Mouse (Mus musculus) G1E (cell line): ENCODE data around the gene Csf2rb2. TPM values are rescaled to one million over a fixed set of nuclear protein-coding genes. Genes with fewer than 3 reads are reported as not detected.
A peak's percentile ranks its signal among the peaks of the same experiment; 100 is the strongest.

Source experiments
- ATAC-seq: 2 replicates; pipeline ENCODE4 v1.8.0; 2016; ENCODE audit warnings: mild to moderate bottlenecking; ENCODE audit not compliant: insufficient number of reproducible peaks, poor library complexity, low FRiP score, severe bottlenecking; ENCODE audit errors: extremely low read depth
- DNase-seq: peaks from one replicate; pipeline ENCODE4 v3.0.0; 2012; ENCODE audit warnings: low spot score
- H3K27me3 ChIP-seq: 2 replicates; pipeline ENCODE4 v1.6.1; 2012; ENCODE audit warnings: mild to moderate bottlenecking, low read length, inconsistent platforms; ENCODE audit not compliant: insufficient read depth
- H3K36me3 ChIP-seq: replicated peaks from 2 replicates; pipeline ENCODE3; 2012; ENCODE audit warnings: mild to moderate bottlenecking, inconsistent platforms
- H3K4me1 ChIP-seq: 2 replicates; pipeline ENCODE4 v1.6.1; 2012; ENCODE audit warnings: low read depth, low read length, inconsistent platforms, mixed read lengths; ENCODE audit not compliant: insufficient read depth
- H3K4me3 ChIP-seq: 2 replicates; pipeline ENCODE4 v1.5.1; 2012; ENCODE audit warnings: low read depth, mild to moderate bottlenecking, inconsistent platforms, low read length, moderate library complexity, mixed read lengths
- H3K9me3 ChIP-seq: replicated peaks from 2 replicates; pipeline ENCODE4 v1.6.1; 2012; ENCODE audit warnings: inconsistent platforms
- CTCF ChIP-seq: IDR thresholded peaks from 2 replicates; pipeline ENCODE4 v1.5.1; 2012; ENCODE audit warnings: low read depth, low read length, inconsistent platforms, mixed read lengths
- GATA1 ChIP-seq: IDR thresholded peaks from 2 replicates; pipeline ENCODE4 v1.6.1; 2012; ENCODE audit warnings: borderline replicate concordance, low read length, inconsistent platforms, mixed read lengths
- GATA2 ChIP-seq: IDR thresholded peaks from 2 replicates; pipeline ENCODE4 v1.6.1; 2012; ENCODE audit warnings: low read depth, low read length, inconsistent platforms, borderline replicate concordance
- POLR2AphosphoS5 ChIP-seq: IDR thresholded peaks from 2 replicates; pipeline ENCODE4 v1.6.1; 2012; ENCODE audit warnings: low read depth, low read length, inconsistent platforms; ENCODE audit not compliant: insufficient replicate concordance
- TAL1 ChIP-seq: conservative IDR thresholded peaks from 2 replicates; pipeline ENCODE4 v1.6.1; 2012; ENCODE audit warnings: low read depth, low read length, inconsistent platforms, mixed read lengths
- polyA plus RNA-seq: library from polyadenylated mRNA; stranded (reverse); fragments of >175 nt; gene quantifications from 2 replicates; pipeline ENCODE4 v1.2.3, GENCODE M21; 2012
- total RNA-seq, 2 experiments: library from RNA; stranded (forward) in 1 of 2; stranded (reverse) in 1 of 2; fragments of 200-1000 nt in 1 of 2; fragments of >200 nt in 1 of 2; fragmentation: Nextera tagmentation in 1 of 2; gene quantifications; 2 replicates each; pipeline ENCODE4 v1.2.3; 2014 to 2017

Csf2rb2 gene
- total and polyA plus RNA-seq, 3 experiments: 15.4 to 46.8 (median 41.9) TPM

- TF ChIP-seq CTCF: no peak
- TF ChIP-seq GATA2: no peak
- TF ChIP-seq TAL1: no peak
- no peak for TF ChIP-seq POLR2AphosphoS5
- TF ChIP-seq GATA1: no peak
- no peak overlapping the region for H3K4me3 ChIP-seq
- ATAC-seq (no peak), DNase-seq (no peak)
- peaks cover 57% of the 10 kb centered on the region for H3K27me3 ChIP-seq
- peaks cover 6% of the 10 kb centered on the region for H3K4me1 ChIP-seq
- H3K36me3 ChIP-seq: no peaks in the 10 kb centered on the region
- no peaks in the 10 kb centered on the region for H3K9me3 ChIP-seq
Measured at GRCm38 (mm10) chr15:78239956-78240617, 65.4 kb downstream of the Csf2rb2 start.

- TF ChIP-seq POLR2AphosphoS5 (no peak), CTCF (peak; percentile 73), GATA1 (no peak)
- ATAC-seq (no peak), DNase-seq (peak; percentile 35)
- H3K36me3 ChIP-seq: no peaks in the 10 kb centered on the region
- peaks cover under 1% of the 10 kb centered on the region for H3K4me1 ChIP-seq
- no peak overlapping the region for H3K4me3 ChIP-seq
- H3K9me3 ChIP-seq: no peaks in the 10 kb centered on the region
- peaks cover 53% of the 10 kb centered on the region for H3K27me3 ChIP-seq
Measured at GRCm38 (mm10) chr15:78239453-78239852, 66.1 kb downstream of the Csf2rb2 start.

- H3K36me3 ChIP-seq: no peaks in the 10 kb centered on the region
- no peak for TF ChIP-seq GATA1
- TF ChIP-seq CTCF: no peak
- TF ChIP-seq GATA2: no peak
- TF ChIP-seq POLR2AphosphoS5: no peak
- TF ChIP-seq TAL1: no peak
- no peak overlapping the region for H3K4me3 ChIP-seq
- H3K4me1 ChIP-seq: no peaks in the 10 kb centered on the region; the same call in 1 of the 2 replicates
- H3K9me3 ChIP-seq: peaks cover 5% of the 10 kb centered on the region
- DNase-seq (no peak), ATAC-seq (no peak)
- peaks cover 19% of the 10 kb centered on the region for H3K27me3 ChIP-seq
Measured at GRCm38 (mm10) chr15:78234823-78235509, 70.6 kb downstream of the Csf2rb2 start.

Other genes starting within 250 kb of the Csf2rb2 start
- gene Cacng2, start 185.7 kb downstream of the Csf2rb2 start, total RNA-seq (2014; fragmentation: Nextera tagmentation): not detected in 2 replicates
- gene Cacng2, start 185.7 kb downstream of the Csf2rb2 start, total RNA-seq (2017): under 0.01 and 0.05 TPM in 2 replicates
- not detected in 2 replicates for gene Cacng2, start 185.7 kb downstream of the Csf2rb2 start, polyA plus RNA-seq
- 15.4 and 16.7 TPM in 2 replicates for gene Ift27, start 131.6 kb downstream of the Csf2rb2 start, total RNA-seq (2014; fragmentation: Nextera tagmentation)
- 15.7 and 17.8 TPM in 2 replicates for gene Ift27, start 131.6 kb downstream of the Csf2rb2 start, total RNA-seq (2017)
- gene Ift27, start 131.6 kb downstream of the Csf2rb2 start, polyA plus RNA-seq: 97.5 and 143 TPM in 2 replicates
- gene Pvalb, start 99.3 kb downstream of the Csf2rb2 start, total RNA-seq (2014; fragmentation: Nextera tagmentation): not detected in 2 replicates
- gene Pvalb, start 99.3 kb downstream of the Csf2rb2 start, total RNA-seq (2017): not detected in 2 replicates
- not detected in 2 replicates for gene Pvalb, start 99.3 kb downstream of the Csf2rb2 start, polyA plus RNA-seq
- 16.1 and 19.0 TPM in 2 replicates for gene Ncf4, start 60.9 kb downstream of the Csf2rb2 start, total RNA-seq (2014; fragmentation: Nextera tagmentation)
- gene Ncf4, start 60.9 kb downstream of the Csf2rb2 start, total RNA-seq (2017): 64.1 and 67.1 TPM in 2 replicates
- 3.2 and 4.5 TPM in 2 replicates for gene Ncf4, start 60.9 kb downstream of the Csf2rb2 start, polyA plus RNA-seq
- 219 and 232 TPM in 2 replicates for gene Csf2rb, start 20.0 kb upstream of the Csf2rb2 start, total RNA-seq (2014; fragmentation: Nextera tagmentation)
- gene Csf2rb, start 20.0 kb upstream of the Csf2rb2 start, total RNA-seq (2017): 155 and 178 TPM in 2 replicates
- 67.0 and 145 TPM in 2 replicates for gene Csf2rb, start 20.0 kb upstream of the Csf2rb2 start, polyA plus RNA-seq
- gene Tex33, start 90.2 kb upstream of the Csf2rb2 start, total RNA-seq (2014; fragmentation: Nextera tagmentation): not detected in 2 replicates
- 0.49 TPM in 1 of 2 replicates, not detected in the other for gene Tex33, start 90.2 kb upstream of the Csf2rb2 start, total RNA-seq (2017)
- gene Tex33, start 90.2 kb upstream of the Csf2rb2 start, polyA plus RNA-seq: not detected in 2 replicates
- 3.6 and 4.3 TPM in 2 replicates for gene Tst, start 100.2 kb upstream of the Csf2rb2 start, total RNA-seq (2014; fragmentation: Nextera tagmentation)
- 0.93 and 1.3 TPM in 2 replicates for gene Tst, start 100.2 kb upstream of the Csf2rb2 start, total RNA-seq (2017)
- 1.7 and 1.8 TPM in 2 replicates for gene Tst, start 100.2 kb upstream of the Csf2rb2 start, polyA plus RNA-seq
- 7.3 and 19.9 TPM in 2 replicates for gene Mpst, start 100.7 kb upstream of the Csf2rb2 start, total RNA-seq (2014; fragmentation: Nextera tagmentation)
- gene Mpst, start 100.7 kb upstream of the Csf2rb2 start, total RNA-seq (2017): 20.2 and 22.7 TPM in 2 replicates
- gene Mpst, start 100.7 kb upstream of the Csf2rb2 start, polyA plus RNA-seq: 101 and 115 TPM in 2 replicates
- not detected in 2 replicates for gene Kctd17, start 122.8 kb upstream of the Csf2rb2 start, total RNA-seq (2014; fragmentation: Nextera tagmentation)
- gene Kctd17, start 122.8 kb upstream of the Csf2rb2 start, total RNA-seq (2017): 0.05 TPM in 1 of 2 replicates, not detected in the other
- gene Kctd17, start 122.8 kb upstream of the Csf2rb2 start, polyA plus RNA-seq: 0.04 TPM in 1 of 2 replicates, not detected in the other
- not detected in 2 replicates for gene Tmprss6, start 162.9 kb upstream of the Csf2rb2 start, total RNA-seq (2014; fragmentation: Nextera tagmentation)
- gene Tmprss6, start 162.9 kb upstream of the Csf2rb2 start, total RNA-seq (2017): 0.11 TPM in 1 of 2 replicates, not detected in the other
- gene Tmprss6, start 162.9 kb upstream of the Csf2rb2 start, polyA plus RNA-seq: not detected in 2 replicates
- not detected in 2 replicates for gene Il2rb, start 189.6 kb upstream of the Csf2rb2 start, total RNA-seq (2014; fragmentation: Nextera tagmentation)
- gene Il2rb, start 189.6 kb upstream of the Csf2rb2 start, total RNA-seq (2017): under 0.01 and 0.05 TPM in 2 replicates
- gene Il2rb, start 189.6 kb upstream of the Csf2rb2 start, polyA plus RNA-seq: not detected in 2 replicates
- gene C1qtnf6, start 225.7 kb upstream of the Csf2rb2 start, total RNA-seq (2014; fragmentation: Nextera tagmentation): not detected in 2 replicates
- 0.11 and 0.41 TPM in 2 replicates for gene C1qtnf6, start 225.7 kb upstream of the Csf2rb2 start, total RNA-seq (2017)
- not detected in 2 replicates for gene C1qtnf6, start 225.7 kb upstream of the Csf2rb2 start, polyA plus RNA-seq
- gene Sstr3, start 239.0 kb upstream of the Csf2rb2 start, total RNA-seq (2014; fragmentation: Nextera tagmentation): not detected in 2 replicates
- gene Sstr3, start 239.0 kb upstream of the Csf2rb2 start, total RNA-seq (2017): 0.05 and 0.12 TPM in 2 replicates
- not detected in 2 replicates for gene Sstr3, start 239.0 kb upstream of the Csf2rb2 start, polyA plus RNA-seq